Mouse (Mus musculus) cortical plate, adult 2 months (tissue): Measurements from ENCODE around the gene Dlg2.

Experiments used
- CTCF ChIP-seq: fragments of 200-500 bp; IDR thresholded peaks from 2 replicates; pipeline ENCODE4 v1.5.1; 2011; ENCODE audit warnings: mild to moderate bottlenecking, control low read depth, low read length; ENCODE audit not compliant: insufficient read depth; ENCODE audit errors: extremely low read depth
- POLR2A ChIP-seq: fragments of 200-500 bp; IDR thresholded peaks from 2 replicates; pipeline ENCODE4 v1.6.1; 2011; ENCODE audit warnings: mild to moderate bottlenecking, low read length, control low read depth; ENCODE audit not compliant: insufficient read depth; ENCODE audit errors: extremely low read depth

GRCm38 (mm10) chr7:91044998-91045741, 568.7 kb downstream of the Dlg2 start:
- TF ChIP-seq CTCF (no peak), POLR2A (no peak)
